Mouse (Mus musculus) heart, embryonic 15.5 days (tissue): Measurements from ENCODE around the gene Gpr26. TPM values are rescaled to one million over a fixed set of nuclear protein-coding genes. Genes with fewer than 3 reads are reported as not detected.

Experiments
- ATAC-seq: fragments of 200-750 bp; cut with Nextera tagmentation; replicated peaks from 2 replicates; pipeline ENCODE4 v1.8.0; 2017; ENCODE audit warnings: low read depth, moderate TSS enrichment; ENCODE audit not compliant: insufficient number of reproducible peaks, insufficient read depth, low FRiP score
- H3K27ac ChIP-seq: fragments of 300-500 bp; sonication (generic); 2 replicates; pipeline ENCODE4 v1.5.1; 2015; ENCODE audit warnings: mild to moderate bottlenecking, inconsistent platforms
- H3K27me3 ChIP-seq: fragments of 300-500 bp; sonication (generic); 2 replicates; pipeline ENCODE4 v1.6.1; 2015; ENCODE audit warnings: inconsistent platforms
- H3K36me3 ChIP-seq: fragments of 300-500 bp; sonication (generic); 2 replicates; pipeline ENCODE4 v1.6.1; 2015; ENCODE audit warnings: mild to moderate bottlenecking, inconsistent platforms
- H3K4me1 ChIP-seq: fragments of 300-500 bp; sonication (generic); replicated peaks from 2 replicates; pipeline ENCODE4 v1.6.1; 2015; ENCODE audit warnings: inconsistent platforms
- H3K4me2 ChIP-seq: fragments of 300-500 bp; sonication (generic); 2 replicates; pipeline ENCODE4 v1.6.1; 2015; ENCODE audit warnings: inconsistent platforms, mild to moderate bottlenecking, moderate library complexity
- H3K4me3 ChIP-seq: fragments of 300-500 bp; sonication (generic); 2 replicates; pipeline ENCODE4 v1.5.1; 2015; ENCODE audit warnings: mild to moderate bottlenecking, inconsistent platforms
- H3K9ac ChIP-seq: fragments of 300-500 bp; sonication (generic); 2 replicates; pipeline ENCODE4 v1.6.1; 2015; ENCODE audit warnings: mild to moderate bottlenecking, inconsistent platforms
- H3K9me3 ChIP-seq: fragments of 300-500 bp; sonication (generic); replicated peaks from 2 replicates; pipeline ENCODE4 v1.6.1; 2016; ENCODE audit warnings: inconsistent platforms
- WGBS: fragments of 180-500 bp; shearing (Covaris S2); methylation state at CpG from one replicate; pipeline ENCODE4 v1.1.7; 2015; ENCODE audit warnings: mixed read lengths; 5-methylcytosine and 5-hydroxymethylcytosine counted together
- polyA plus RNA-seq: library from polyadenylated mRNA; unstranded; fragments of >200 nt; fragmentation: Nextera tagmentation; extraction: Ambion mirVana; gene quantifications from 2 replicates; pipeline ENCODE4 v1.2.1, GENCODE M21; 2015

Gene Gpr26
- polyA plus RNA-seq, 1 experiment from 2014 or later: not detected

DNA sequence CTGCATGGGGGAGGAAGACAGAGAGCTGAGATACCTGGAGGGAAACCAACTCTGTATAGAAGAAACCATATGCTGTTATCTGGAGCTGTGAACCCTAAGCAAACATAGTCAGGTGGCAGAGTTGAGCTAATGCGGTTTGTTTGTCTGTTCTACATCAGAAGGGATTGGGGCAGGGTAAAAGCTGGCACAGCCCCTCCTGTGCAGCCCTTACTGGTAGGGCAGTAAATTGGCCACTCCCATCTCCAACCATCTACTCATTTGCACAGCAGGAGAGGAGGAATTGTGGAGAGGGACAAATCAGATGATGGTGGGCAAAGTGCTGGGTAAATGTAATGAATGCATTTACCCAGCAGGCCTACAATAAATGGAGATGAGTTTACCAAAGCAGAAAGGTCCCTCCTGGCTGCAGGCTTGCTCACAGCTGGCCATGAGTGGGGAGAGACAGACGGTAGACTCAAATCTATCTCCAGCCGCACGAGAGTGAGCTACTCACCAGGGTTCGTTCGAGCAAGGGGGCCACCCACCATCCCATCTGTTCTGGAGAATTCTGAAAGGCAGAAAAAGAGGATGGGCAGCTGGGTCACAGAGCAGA lies 65.8 kb downstream of the Gpr26 start:
- Histone ChIP-seq H3K9ac (no peak overlapping the region), H3K4me3 (no peak overlapping the region), H3K27ac (no peak overlapping the region), H3K36me3 (no peaks in the 10 kb centered on the region), H3K27me3 (peaks cover 10% of the 10 kb centered on the region; the same call in 1 of the 2 replicates), H3K4me2 (no peak overlapping the region), H3K9me3 (no peaks in the 10 kb centered on the region), H3K4me1 (no peaks in the 10 kb centered on the region)
- ATAC-seq: no peak
- 54% methylated on average over 6 of the region's 6 CpGs for WGBS

Other genes with a start within 250 kb of the Gpr26 start
- 1.0 and 1.1 TPM in 2 replicates for gene Cpxm2, start 188.3 kb downstream of the Gpr26 start, polyA plus RNA-seq